Mouse (Mus musculus): ENCODE data around the gene Ranbp3. TPM values are rescaled to one million over a fixed set of nuclear protein-coding genes. Genes with fewer than 3 reads are reported as not detected.

Ranbp3 gene
- polyA plus RNA-seq, 1 experiment from 2014 or later = 28.8 TPM

DNA sequence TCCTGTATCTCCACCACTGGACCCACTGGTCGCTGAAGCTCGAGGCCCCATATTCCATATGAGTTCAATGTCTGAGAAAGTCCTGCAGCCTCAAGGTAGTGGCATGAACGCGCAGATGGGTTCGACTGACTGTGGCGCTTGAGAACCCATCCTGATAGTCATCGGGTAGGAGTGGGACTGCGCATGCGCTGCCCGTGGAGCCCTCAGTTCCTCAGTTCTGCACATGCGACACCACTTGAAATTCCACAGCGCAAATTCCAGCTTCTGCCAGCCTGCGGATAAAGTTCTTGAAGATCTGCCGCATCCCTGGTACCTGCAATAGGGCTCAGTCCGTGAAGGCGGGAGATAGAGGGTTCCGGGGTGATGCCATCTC lies 67.7 kb downstream of the Ranbp3 start:
- no peak overlapping the region for H3K9ac ChIP-seq (ENCODE audit: low read depth, low read length)
- no peak overlapping the region for H3K27ac ChIP-seq (ENCODE audit: low read depth, low read length)
- no peak for TF ChIP-seq CTCF (IDR thresholded peaks at IDR 0.05; ENCODE audit: low read depth)
- no peak overlapping the region for H3K4me2 ChIP-seq (replicated peaks; ENCODE audit: low read depth)
- H3K27me3 ChIP-seq (replicated peaks; ENCODE audit: control insufficient read depth, insufficient read depth, low read length) = no peaks in the 10 kb centered on the region; the same call in 1 of the 2 replicates
- H3K9me3 ChIP-seq (ENCODE audit: control insufficient read depth) = no peaks in the 10 kb centered on the region
- no peaks in the 10 kb centered on the region for H3K36me3 ChIP-seq (ENCODE audit: control insufficient read depth, insufficient read depth)
- ATAC-seq = no peak
- H3K4me3 ChIP-seq (ENCODE audit: low read depth, low read length) = no peak overlapping the region
- H3K4me1 ChIP-seq (replicated peaks; ENCODE audit: control insufficient read depth, insufficient read depth, low read length) = no peaks in the 10 kb centered on the region
- 75% methylated on average over 17 of the region's 17 CpGs for WGBS

DNA sequence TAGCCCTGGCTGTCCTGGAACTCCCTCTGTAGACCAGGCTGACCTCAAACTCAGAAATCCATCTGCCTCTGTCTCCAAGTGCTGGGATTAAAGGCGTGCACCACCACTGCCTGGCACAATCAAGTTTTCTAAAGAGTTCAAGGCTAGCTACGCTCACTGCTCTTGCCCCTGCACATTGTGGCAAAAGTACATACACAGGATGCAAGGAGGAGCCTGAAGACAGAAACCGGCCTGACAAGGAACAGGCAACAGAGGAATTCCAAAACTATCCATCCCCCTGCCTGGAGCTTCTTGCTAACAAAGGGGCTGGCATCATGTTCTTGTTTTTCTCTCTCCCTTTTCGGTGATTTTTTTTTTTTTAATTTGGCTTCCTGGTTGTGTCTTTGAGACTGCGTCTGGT lies 71.1 kb downstream of the Ranbp3 start:
- Histone ChIP-seq H3K9ac (ENCODE audit: low read depth, low read length) (no peak overlapping the region), H3K36me3 (ENCODE audit: control insufficient read depth, insufficient read depth) (no peaks in the 10 kb centered on the region), H3K27ac (ENCODE audit: low read depth, low read length) (no peak overlapping the region), H3K27me3 (replicated peaks; ENCODE audit: control insufficient read depth, insufficient read depth, low read length) (no peaks in the 10 kb centered on the region), H3K9me3 (ENCODE audit: control insufficient read depth) (no peaks in the 10 kb centered on the region), H3K4me1 (replicated peaks; ENCODE audit: control insufficient read depth, insufficient read depth, low read length) (no peaks in the 10 kb centered on the region), H3K4me2 (replicated peaks; ENCODE audit: low read depth) (no peak overlapping the region), H3K4me3 (ENCODE audit: low read depth, low read length) (no peak overlapping the region)
- no peak for ATAC-seq
- no peak for TF ChIP-seq CTCF (IDR thresholded peaks at IDR 0.05; ENCODE audit: low read depth)
- 35% methylated on average over 5 of the region's 5 CpGs for WGBS

DNA sequence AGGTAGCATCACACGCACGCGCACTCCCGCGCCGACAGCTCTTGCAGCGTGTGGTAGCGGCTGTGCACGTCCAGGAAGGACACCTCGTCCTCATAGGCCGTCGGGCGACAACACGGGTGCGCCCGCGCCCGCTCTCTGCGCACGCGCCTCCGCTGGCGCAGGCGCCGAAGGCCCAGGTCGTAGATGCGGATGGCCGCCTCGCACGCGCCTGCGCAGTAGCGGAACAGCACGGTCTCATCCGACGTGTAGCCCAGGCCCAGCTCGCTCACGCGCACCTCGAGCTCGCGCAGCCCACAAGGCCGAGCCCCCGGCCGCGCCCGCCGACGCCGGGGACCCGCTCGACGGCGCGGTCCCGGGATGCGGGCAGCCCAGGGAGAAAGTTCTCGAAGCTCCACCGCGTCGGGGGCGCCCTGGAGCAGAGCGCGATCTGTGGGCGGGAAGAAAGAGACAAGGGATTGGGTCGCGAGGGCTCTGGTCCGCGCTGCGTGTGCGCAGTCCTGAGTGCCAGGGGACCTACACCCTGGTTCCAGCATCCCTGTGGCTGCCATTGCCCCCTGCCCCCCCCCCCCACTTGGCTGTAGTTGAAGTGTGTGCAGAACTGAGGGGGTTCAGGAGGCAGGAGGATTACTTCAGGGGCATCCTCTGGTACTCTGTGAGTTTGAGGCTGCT lies 78.4 kb downstream of the Ranbp3 start:
- H3K27ac ChIP-seq (ENCODE audit: low read depth, low read length) = no peak overlapping the region
- H3K4me2 ChIP-seq (replicated peaks; ENCODE audit: low read depth) = peak overlapping the region; percentile 44
- 0 out of 2 replicates have a peak overlapping the region, but pooled peaks have one; percentile 20 for H3K4me3 ChIP-seq (ENCODE audit: low read depth, low read length)
- H3K36me3 ChIP-seq (ENCODE audit: control insufficient read depth, insufficient read depth) = no peaks in the 10 kb centered on the region; the same call in 1 of the 2 replicates
- WGBS = 36% methylated on average over 70 of the region's 71 CpGs
- peaks cover 8% of the 10 kb centered on the region; the same call in 1 of the 2 replicates for H3K27me3 ChIP-seq (replicated peaks; ENCODE audit: control insufficient read depth, insufficient read depth, low read length)
- H3K4me1 ChIP-seq (replicated peaks; ENCODE audit: control insufficient read depth, insufficient read depth, low read length) = no peaks in the 10 kb centered on the region
- no peak for TF ChIP-seq CTCF (IDR thresholded peaks at IDR 0.05; ENCODE audit: low read depth)
- peak; percentile 39; the same call in 1 of the 2 replicates for ATAC-seq
- no peak overlapping the region for H3K9ac ChIP-seq (ENCODE audit: low read depth, low read length)
- no peaks in the 10 kb centered on the region for H3K9me3 ChIP-seq (ENCODE audit: control insufficient read depth)

DNA sequence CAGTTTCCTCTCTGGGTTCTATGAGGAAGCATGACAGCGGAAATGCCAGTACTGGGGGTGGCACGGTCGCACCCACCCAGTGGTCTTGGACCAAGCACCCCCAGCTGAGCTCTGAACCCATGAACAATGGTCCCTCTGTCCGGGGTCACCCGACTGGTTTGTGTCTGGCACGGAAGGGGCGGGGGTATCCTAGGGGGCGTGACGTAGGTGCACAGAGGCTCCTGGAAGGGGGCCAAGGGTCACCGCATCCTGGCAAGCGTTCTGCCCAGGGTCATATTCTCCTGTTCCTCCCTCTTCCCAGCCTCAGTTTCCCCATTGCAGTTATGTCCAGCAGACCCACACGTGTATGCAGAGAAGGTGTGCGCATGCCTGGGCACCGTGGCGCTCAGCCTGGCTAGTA lies 80.4 kb downstream of the Ranbp3 start:
- Histone ChIP-seq H3K4me2 (replicated peaks; ENCODE audit: low read depth) (no peak overlapping the region), H3K27ac (ENCODE audit: low read depth, low read length) (no peak overlapping the region), H3K4me3 (ENCODE audit: low read depth, low read length) (no peak overlapping the region), H3K9ac (ENCODE audit: low read depth, low read length) (no peak overlapping the region), H3K36me3 (ENCODE audit: control insufficient read depth, insufficient read depth) (no peaks in the 10 kb centered on the region; the same call in 1 of the 2 replicates), H3K4me1 (replicated peaks; ENCODE audit: control insufficient read depth, insufficient read depth, low read length) (peaks cover 6% of the 10 kb centered on the region), H3K9me3 (ENCODE audit: control insufficient read depth) (no peaks in the 10 kb centered on the region), H3K27me3 (replicated peaks; ENCODE audit: control insufficient read depth, insufficient read depth, low read length) (peaks cover 8% of the 10 kb centered on the region; the same call in 1 of the 2 replicates)
- no peak for ATAC-seq
- TF ChIP-seq CTCF (IDR thresholded peaks at IDR 0.05; ENCODE audit: low read depth) = no peak
- 33% methylated on average over 15 of the region's 15 CpGs for WGBS

DNA sequence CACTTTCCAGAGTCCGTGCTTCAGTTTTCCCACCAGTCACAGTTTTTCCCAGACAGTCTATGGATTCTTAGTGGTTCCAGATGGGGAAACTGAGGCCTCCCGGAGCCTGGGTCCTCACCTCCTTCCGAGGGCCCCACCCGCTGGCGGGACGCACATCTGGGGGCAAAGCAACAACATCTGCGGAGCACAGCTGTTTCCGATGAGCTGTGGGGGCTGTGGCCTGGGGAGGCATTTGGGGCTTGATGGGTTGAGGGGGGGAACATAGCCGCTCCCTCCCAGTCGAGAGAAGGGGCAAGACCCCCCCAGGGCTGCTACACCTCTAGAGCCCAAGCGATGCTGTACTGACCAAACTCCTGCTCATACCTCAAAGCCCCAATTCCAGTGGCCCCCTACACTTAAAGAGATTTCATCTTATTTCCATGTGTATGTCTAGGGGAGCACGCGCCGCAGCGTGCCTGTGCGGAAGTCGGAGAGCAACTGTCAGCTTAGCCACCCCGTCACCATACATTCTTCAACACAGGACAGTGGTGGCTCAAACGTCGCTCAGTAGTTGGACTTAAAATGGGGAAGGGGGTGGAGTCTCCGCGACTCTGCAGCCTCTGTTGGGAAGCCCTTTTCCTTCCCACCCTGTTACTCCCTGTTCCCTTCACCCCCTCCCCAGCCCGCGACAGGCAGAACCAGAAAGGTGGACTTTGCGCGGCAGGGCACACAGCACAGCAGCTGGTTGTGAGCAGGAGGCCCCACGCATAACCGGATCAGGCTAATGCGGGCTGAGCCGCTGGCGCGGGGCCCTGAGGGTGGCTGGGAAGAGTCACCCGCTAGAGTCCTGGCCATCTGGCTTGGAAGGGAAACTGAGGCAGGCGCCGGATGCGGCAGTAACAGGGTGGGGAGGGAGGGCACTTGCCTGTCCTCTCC lies 81.4 kb downstream of the Ranbp3 start:
- H3K4me1 ChIP-seq (replicated peaks; ENCODE audit: control insufficient read depth, insufficient read depth, low read length) = peaks cover 6% of the 10 kb centered on the region
- TF ChIP-seq CTCF (IDR thresholded peaks at IDR 0.05; ENCODE audit: low read depth) = no peak
- peak overlapping the region; percentile 20; the same call in 1 of the 2 replicates for H3K4me3 ChIP-seq (ENCODE audit: low read depth, low read length)
- peaks cover 8% of the 10 kb centered on the region; the same call in 1 of the 2 replicates for H3K27me3 ChIP-seq (replicated peaks; ENCODE audit: control insufficient read depth, insufficient read depth, low read length)
- no peak overlapping the region for H3K27ac ChIP-seq (ENCODE audit: low read depth, low read length)
- H3K4me2 ChIP-seq (replicated peaks; ENCODE audit: low read depth) = peak overlapping the region; percentile 62
- H3K9me3 ChIP-seq (ENCODE audit: control insufficient read depth) = no peaks in the 10 kb centered on the region
- WGBS = 20% methylated on average over 36 of the region's 36 CpGs
- ATAC-seq = 0 out of 2 replicates have a peak, but pooled peaks have one; percentile 7
- H3K36me3 ChIP-seq (ENCODE audit: control insufficient read depth, insufficient read depth) = no peaks in the 10 kb centered on the region; the same call in 1 of the 2 replicates
- peak overlapping the region; percentile 26; the same call in 1 of the 2 replicates for H3K9ac ChIP-seq (ENCODE audit: low read depth, low read length)

Measured in intestine, postnatal 0 days (tissue).